ENCODE assay signal across 7 mouse cellular contexts in genomic region chr3:86224564-86225421, GRCm38 (mm10). TPM values are rescaled to one million over a fixed set of nuclear protein-coding genes. Genes with fewer than 3 reads are reported as not detected.
DNase-seq lines count a peak whose midpoint lies in the region; ATAC-seq lines count a peak whose summit lies in the region.

Gene Lrba, plus strand, starts transcription at chr3:86224680.

- H3K4me1 ChIP-seq in intestine, embryonic 15.5 days (replicated peaks), result no peaks in the 10 kb centered on the region
- H3K4me1 ChIP-seq in midbrain, embryonic 11.5 days (ENCODE audit: control insufficient read depth, insufficient read depth, low read length), result no peaks in the 10 kb centered on the region; the same call in 1 of the 2 replicates

- peak within 1 kb of the TSS; percentile 92 for H3K4me2 ChIP-seq in intestine, embryonic 15.5 days (replicated peaks)
- H3K4me2 ChIP-seq in midbrain, embryonic 11.5 days, result peak within 1 kb of the TSS; percentile 85

- DNase-seq in adrenal gland, adult (ENCODE audit: inconsistent age in 2 of 2, low spot score in 1 of 2), result peak; percentile 86 to 95
- DNase-seq in embryo, embryonic 11 days, result peak; percentile 80
- DNase-seq in gastrocnemius, postnatal 36 days, result peak; percentile 49 to 59
- peak; percentile 70 for DNase-seq in left cerebral cortex, postnatal 4 days
- peak; percentile 94 for DNase-seq in midbrain, embryonic 11.5 days (ENCODE audit: low spot score, missing footprints)
- peak; percentile 18 for DNase-seq in skeletal muscle tissue, adult 2 months (ENCODE audit: low read depth, low spot score)

- H3K9ac ChIP-seq in intestine, embryonic 15.5 days, result peak within 1 kb of the TSS; percentile 93
- peak within 1 kb of the TSS; percentile 88 for H3K9ac ChIP-seq in midbrain, embryonic 11.5 days (ENCODE audit: low read length)

- peak; percentile 93 for ATAC-seq in intestine, embryonic 15.5 days
- peak; percentile 77 for ATAC-seq in midbrain, embryonic 11.5 days (ENCODE audit: low FRiP score)

- intact Hi-C loops in gastrocnemius, postnatal 36 days (cut with DNase I), result no loop called here
- intact Hi-C loops in left cerebral cortex, postnatal 4 days (cut with DNase I), result no loop called here

- H3K4me3 ChIP-seq in intestine, embryonic 15.5 days (replicated peaks), result peak within 1 kb of the TSS; percentile 95
- H3K4me3 ChIP-seq in midbrain, embryonic 11.5 days (ENCODE audit: low read depth, low read length), result peak within 1 kb of the TSS; percentile 88

- H3K27ac ChIP-seq in intestine, embryonic 15.5 days, result peak within 1 kb of the TSS; percentile 98
- peak within 1 kb of the TSS; percentile 69 for H3K27ac ChIP-seq in midbrain, embryonic 11.5 days (ENCODE audit: low read depth, low read length)

- H3K36me3 ChIP-seq in intestine, embryonic 15.5 days, result no peaks in the 10 kb centered on the region
- no peaks in the 10 kb centered on the region for H3K36me3 ChIP-seq in midbrain, embryonic 11.5 days (ENCODE audit: control insufficient read depth, insufficient read depth, low read length)

- H3K27me3 ChIP-seq in intestine, embryonic 15.5 days (replicated peaks), result no peaks in the 10 kb centered on the region
- H3K27me3 ChIP-seq in midbrain, embryonic 11.5 days (ENCODE audit: control insufficient read depth, insufficient read depth, low read length), result peaks cover 3% of the 10 kb centered on the region; the same call in 1 of the 2 replicates

- H3K9me3 ChIP-seq in intestine, embryonic 15.5 days, result no peaks in the 10 kb centered on the region
- H3K9me3 ChIP-seq in midbrain, embryonic 11.5 days (ENCODE audit: control insufficient read depth, low read length), result no peaks in the 10 kb centered on the region

- under 1% methylated on average over 49 of the region's 55 CpGs for WGBS in intestine, embryonic 15.5 days
- WGBS in midbrain, embryonic 11.5 days, result under 1% methylated on average over 36 of the region's 55 CpGs

RNA-seq across cellular contexts. Expression of gene Lrba, which starts in this region (rescaled TPM):
- total RNA-seq in gastrocnemius, postnatal 36 days (2021), result 10 to 100 TPM; 19.3 to 23.1 TPM
- 6.1 and 6.6 TPM in 2 replicates for polyA plus RNA-seq in intestine, embryonic 15.5 days (2015; fragmentation: Nextera tagmentation; extraction: Ambion mirVana)
- total RNA-seq in left cerebral cortex, postnatal 4 days (2021), result 10 to 100 TPM; 19.2 to 19.3 TPM
- 7.9 TPM in 2 replicates for polyA plus RNA-seq in midbrain, embryonic 11.5 days (2014; fragmentation: Nextera tagmentation; extraction: Ambion mirVana)

Comparison
In these comparisons a context has a peak if more than half of its experiments do, and no peak if none do; other contexts are left out.
1. Peak in every context shown above with its lines: DNase-seq, ATAC-seq, H3K4me3 ChIP-seq and H3K27ac ChIP-seq.
2. DNase-seq: peak in every context shown above with its lines; median percentile 94 in midbrain, embryonic 11.5 days; 90 in adrenal gland, adult; 80 in embryo, embryonic 11 days; 70 in left cerebral cortex, postnatal 4 days; 54 in gastrocnemius, postnatal 36 days; 18 in skeletal muscle tissue, adult 2 months.